Mouse (Mus musculus) forebrain, embryonic 12.5 days (tissue): ENCODE measurements around the gene Gpr18. TPM values are rescaled to one million over a fixed set of nuclear protein-coding genes. Genes with fewer than 3 reads are reported as not detected.
A peak's percentile ranks its signal among the peaks of the same experiment; 100 is the strongest.

Experiments
- ATAC-seq: fragments of 200-750 bp; cut with Nextera tagmentation; 2 replicates; pipeline ENCODE4 v1.8.0; 2017; ENCODE audit warnings: moderate TSS enrichment; ENCODE audit not compliant: low FRiP score
- H3K27ac ChIP-seq: fragments of 300-500 bp; sonication (generic); 2 replicates; pipeline ENCODE4 v1.5.1; 2016; ENCODE audit warnings: mild to moderate bottlenecking
- H3K27me3 ChIP-seq: fragments of 300-500 bp; sonication (generic); 2 replicates; pipeline ENCODE4 v1.6.1; 2016; ENCODE audit warnings: mild to moderate bottlenecking
- H3K36me3 ChIP-seq: fragments of 300-500 bp; sonication (generic); replicated peaks from 2 replicates; pipeline ENCODE4 v1.6.1; 2016; ENCODE audit warnings: mild to moderate bottlenecking
- H3K4me1 ChIP-seq: fragments of 300-500 bp; sonication (generic); 2 replicates; pipeline ENCODE4 v1.6.1; 2016
- H3K4me2 ChIP-seq: fragments of 300-500 bp; sonication (generic); 2 replicates; pipeline ENCODE4 v1.6.1; 2016; ENCODE audit warnings: mild to moderate bottlenecking, moderate library complexity
- H3K4me3 ChIP-seq: fragments of 300-500 bp; sonication (generic); replicated peaks from 2 replicates; pipeline ENCODE4 v1.5.1; 2016; ENCODE audit warnings: mild to moderate bottlenecking
- H3K9ac ChIP-seq: fragments of 300-500 bp; sonication (generic); 2 replicates; pipeline ENCODE4 v1.6.1; 2016; ENCODE audit warnings: mild to moderate bottlenecking
- H3K9me3 ChIP-seq: fragments of 300-500 bp; sonication (generic); 2 replicates; pipeline ENCODE4 v1.6.1; 2016
- WGBS: fragments of 180-500 bp; shearing (Covaris S2); methylation state at CpG from one replicate; pipeline ENCODE4 v1.1.7; 2016; 5-methylcytosine and 5-hydroxymethylcytosine counted together
- polyA plus RNA-seq: library from polyadenylated mRNA; unstranded; fragments of >200 nt; fragmentation: Nextera tagmentation; extraction: Ambion mirVana; gene quantifications from 2 replicates; pipeline ENCODE4 v1.2.1, GENCODE M21; 2016

Gpr18 gene
- polyA plus RNA-seq, result 0.20 and 0.35 TPM in 2 replicates

DNA sequence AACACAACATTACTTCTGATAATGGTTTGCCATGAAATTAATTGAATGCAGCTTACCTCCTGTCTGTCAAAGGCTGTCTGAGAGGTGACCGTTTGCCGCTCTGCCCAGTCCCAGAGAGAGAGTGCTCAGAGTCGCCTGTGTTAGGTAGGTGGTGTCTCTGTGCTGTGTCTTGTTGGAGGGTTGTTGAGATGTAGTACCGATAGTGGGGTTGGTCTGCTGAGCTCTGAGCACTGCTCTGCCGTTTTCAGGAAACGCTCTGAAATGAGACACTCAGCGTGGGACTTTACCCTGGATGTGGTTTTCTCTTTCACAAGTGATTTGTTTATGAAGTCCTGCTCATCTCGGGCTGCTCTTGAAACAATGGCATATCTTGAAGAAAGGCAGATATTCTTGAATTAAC is at the start of gene Gpr18:
Gene Gpr18 (minus strand): TSS at position 161 of the 400 bp plus-strand sequence.
- Histone ChIP-seq H3K9ac (no peak within 1 kb of the TSS), H3K4me2 (no peak within 1 kb of the TSS), H3K4me3 (no peak within 1 kb of the TSS), H3K9me3 (no peaks in the 10 kb centered on the region), H3K27ac (no peak within 1 kb of the TSS), H3K36me3 (peaks cover 29% of the 10 kb centered on the region), H3K27me3 (no peaks in the 10 kb centered on the region), H3K4me1 (no peaks in the 10 kb centered on the region)
- ATAC-seq, result no peak
- WGBS, result 83% methylated on average over 8 of the region's 8 CpGs

GRCm38 (mm10) chr14:121964990-121965389 is 49.4 kb upstream of the Gpr18 start, which contains the start of gene Gpr183:
Gene Gpr183 (minus strand): TSS chr14:121965195.
- Histone ChIP-seq H3K9me3 (no peaks in the 10 kb centered on the region), H3K36me3 (no peaks in the 10 kb centered on the region), H3K9ac (no peak within 1 kb of the TSS), H3K27me3 (no peaks in the 10 kb centered on the region), H3K27ac (no peak within 1 kb of the TSS), H3K4me2 (no peak within 1 kb of the TSS), H3K4me3 (no peak within 1 kb of the TSS), H3K4me1 (no peaks in the 10 kb centered on the region)
- WGBS, result 77% methylated on average over 6 of the region's 6 CpGs
- ATAC-seq, result no peak

- no peak for ATAC-seq
- Histone ChIP-seq H3K4me2 (no peak overlapping the region), H3K27me3 (no peaks in the 10 kb centered on the region), H3K9ac (no peak overlapping the region), H3K4me1 (no peaks in the 10 kb centered on the region), H3K9me3 (no peaks in the 10 kb centered on the region), H3K4me3 (no peak overlapping the region), H3K36me3 (no peaks in the 10 kb centered on the region), H3K27ac (0 out of 2 replicates have a peak overlapping the region, but pooled peaks have one; percentile 21)
- WGBS, result 78% methylated on average over 4 of the region's 4 CpGs
These were observed 48.4 kb upstream of the Gpr18 start for GRCm38 (mm10) chr14:121963942-121964335.

- no peaks in the 10 kb centered on the region for H3K36me3 ChIP-seq
- no peak for ATAC-seq
These were observed 47.8 kb upstream of the Gpr18 start for GRCm38 (mm10) chr14:121963251-121963941.

DNA sequence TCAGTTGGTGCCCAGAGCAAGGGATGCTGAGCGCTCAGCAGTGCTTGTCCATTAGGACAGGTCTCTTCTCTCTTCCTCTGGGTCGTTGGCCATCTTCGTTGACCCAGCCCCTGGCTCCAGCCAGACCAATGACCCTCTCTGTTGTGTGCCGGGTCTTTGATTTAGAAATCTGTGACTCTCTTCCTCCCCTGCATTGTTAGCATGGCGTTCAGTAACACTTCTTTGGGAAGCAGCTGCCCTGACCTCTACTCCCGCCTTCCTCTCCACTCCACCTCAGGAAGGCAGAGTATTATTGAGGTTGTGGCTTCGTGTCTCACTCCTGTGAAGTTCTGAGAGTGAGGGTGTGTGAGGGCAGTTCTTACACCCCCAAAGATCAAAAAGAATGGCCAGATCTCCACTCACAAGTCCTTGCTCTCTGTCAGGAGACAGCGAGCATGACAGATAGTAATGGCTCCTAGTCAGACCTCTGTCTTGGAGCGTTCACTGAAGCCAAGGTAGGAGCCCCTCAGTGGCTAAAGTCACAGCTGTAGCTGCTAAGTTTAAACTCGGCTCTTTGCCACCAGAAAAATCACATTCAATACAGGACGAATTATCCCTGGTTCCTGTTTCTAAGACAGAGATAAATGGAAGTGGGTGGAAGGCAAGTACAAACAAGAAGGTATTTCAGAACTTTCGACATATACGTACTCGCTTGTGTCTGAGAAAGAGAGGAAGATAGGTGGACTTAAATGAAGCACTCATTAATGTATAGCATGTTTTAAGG is 46.7 kb upstream of the Gpr18 start:
- no peaks in the 10 kb centered on the region for H3K9me3 ChIP-seq
- no peak overlapping the region for H3K4me2 ChIP-seq
- no peak overlapping the region for H3K27ac ChIP-seq
- H3K27me3 ChIP-seq, result no peaks in the 10 kb centered on the region
- no peak for ATAC-seq
- H3K36me3 ChIP-seq, result no peaks in the 10 kb centered on the region
- no peak overlapping the region for H3K9ac ChIP-seq
- no peak overlapping the region for H3K4me3 ChIP-seq
- 84% methylated on average over 14 of the region's 14 CpGs for WGBS
- H3K4me1 ChIP-seq, result no peaks in the 10 kb centered on the region

More at GRCm38 (mm10) chr14:121963251-121963941, 47.8 kb upstream of the Gpr18 start:
- Histone ChIP-seq H3K9ac (no peak overlapping the region), H3K9me3 (no peaks in the 10 kb centered on the region), H3K27me3 (no peaks in the 10 kb centered on the region), H3K4me3 (no peak overlapping the region), H3K4me1 (no peaks in the 10 kb centered on the region), H3K4me2 (no peak overlapping the region), H3K27ac (0 out of 2 replicates have a peak overlapping the region, but pooled peaks have one; percentile 21)
- 75% methylated on average over 9 of the region's 9 CpGs for WGBS

- no peaks in the 10 kb centered on the region for H3K27me3 ChIP-seq
- no peak overlapping the region for H3K27ac ChIP-seq
- H3K36me3 ChIP-seq, result no peaks in the 10 kb centered on the region
- H3K4me1 ChIP-seq, result no peaks in the 10 kb centered on the region
- no peaks in the 10 kb centered on the region for H3K9me3 ChIP-seq
- no peak overlapping the region for H3K4me3 ChIP-seq
- H3K4me2 ChIP-seq, result no peak overlapping the region
- no peak overlapping the region for H3K9ac ChIP-seq
- 91% methylated on average over 12 of the region's 12 CpGs for WGBS
- ATAC-seq, result no peak
These were observed 46.0 kb upstream of the Gpr18 start for GRCm38 (mm10) chr14:121961496-121962127.

- Histone ChIP-seq H3K9ac (no peak overlapping the region), H3K27me3 (no peaks in the 10 kb centered on the region), H3K4me3 (no peak overlapping the region), H3K36me3 (no peaks in the 10 kb centered on the region), H3K27ac (no peak overlapping the region), H3K4me1 (no peaks in the 10 kb centered on the region), H3K9me3 (no peaks in the 10 kb centered on the region), H3K4me2 (no peak overlapping the region)
- WGBS, result 80% methylated on average over 6 of the region's 6 CpGs
- no peak for ATAC-seq
These were observed 45.4 kb upstream of the Gpr18 start for GRCm38 (mm10) chr14:121960997-121961396.

DNA sequence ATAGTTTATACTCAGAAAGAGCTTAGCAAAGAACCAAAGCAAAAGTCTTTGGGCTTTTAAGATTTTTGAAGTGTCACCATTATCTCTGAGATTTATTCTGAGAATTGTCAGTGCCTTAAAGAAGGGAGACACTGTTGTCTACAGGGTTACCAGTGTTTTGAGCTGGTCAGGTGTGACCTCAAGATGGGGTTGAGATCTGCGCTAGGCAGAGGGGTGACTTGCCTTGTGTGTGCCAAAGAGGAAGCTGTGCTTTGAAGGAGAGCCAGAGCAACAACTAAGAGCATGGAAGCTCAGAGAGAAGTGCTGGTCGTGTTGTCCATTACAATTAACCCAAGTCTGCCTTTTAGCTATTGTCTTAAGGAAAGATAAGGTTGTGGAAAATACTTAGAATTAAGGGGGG is 45.0 kb upstream of the Gpr18 start:
- Histone ChIP-seq H3K4me2 (no peak overlapping the region), H3K4me3 (no peak overlapping the region), H3K27ac (no peak overlapping the region), H3K36me3 (no peaks in the 10 kb centered on the region), H3K9me3 (no peaks in the 10 kb centered on the region), H3K4me1 (no peaks in the 10 kb centered on the region), H3K27me3 (no peaks in the 10 kb centered on the region), H3K9ac (no peak overlapping the region)
- no peak for ATAC-seq
- WGBS, result 73% methylated on average over 2 of the region's 2 CpGs

GRCm38 (mm10) chr14:121960031-121960430 is 44.5 kb upstream of the Gpr18 start:
- H3K4me1 ChIP-seq, result no peaks in the 10 kb centered on the region
- H3K36me3 ChIP-seq, result no peaks in the 10 kb centered on the region
- H3K4me2 ChIP-seq, result no peak overlapping the region
- no peaks in the 10 kb centered on the region for H3K27me3 ChIP-seq
- WGBS, result 87% methylated on average over 4 of the region's 4 CpGs
- no peak overlapping the region for H3K27ac ChIP-seq
- H3K4me3 ChIP-seq, result no peak overlapping the region
- no peak overlapping the region for H3K9ac ChIP-seq
- no peak for ATAC-seq
- no peaks in the 10 kb centered on the region for H3K9me3 ChIP-seq

GRCm38 (mm10) chr14:121959538-121959980 is 44.0 kb upstream of the Gpr18 start:
- Histone ChIP-seq H3K27me3 (no peaks in the 10 kb centered on the region), H3K9me3 (no peaks in the 10 kb centered on the region)
- 98% methylated on average over 3 of the region's 3 CpGs for WGBS

DNA sequence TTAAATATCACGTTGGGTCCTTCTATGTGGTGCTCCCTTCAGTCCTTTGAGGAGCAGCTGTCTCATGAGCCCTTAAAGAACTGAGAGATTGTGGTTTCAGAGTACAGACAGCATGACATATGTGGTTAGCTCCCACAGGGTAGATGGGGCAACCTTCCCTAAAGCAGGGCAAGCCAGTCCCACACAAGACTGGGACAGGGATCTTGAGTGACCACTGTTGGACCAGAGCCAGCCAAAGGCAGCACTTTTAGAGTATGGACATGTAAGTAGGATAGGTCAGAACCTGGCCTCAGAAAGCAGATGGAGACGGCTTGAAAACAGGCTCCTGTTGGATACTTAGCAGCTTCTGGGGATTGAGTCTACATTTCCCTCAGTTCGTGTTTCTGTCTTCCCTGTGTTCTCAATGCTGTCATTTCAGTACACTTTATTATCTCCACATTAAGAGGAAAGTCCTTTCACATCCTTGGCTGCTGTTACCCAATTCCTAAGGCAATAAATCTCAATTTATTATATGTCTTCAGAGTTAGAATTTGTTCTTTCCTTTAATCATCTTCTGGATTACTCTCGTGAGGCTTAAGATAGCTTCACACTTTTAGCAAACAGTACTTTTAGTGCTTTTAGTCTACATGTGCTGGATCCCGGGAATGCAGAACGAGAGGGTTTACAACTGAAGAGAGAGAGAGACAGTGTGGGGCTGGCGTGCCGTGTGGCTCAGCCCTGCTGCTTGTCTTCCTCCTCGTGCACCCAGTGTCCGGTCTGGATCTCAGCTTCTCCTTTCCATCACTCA is 43.4 kb upstream of the Gpr18 start:
- no peaks in the 10 kb centered on the region; the same call in 1 of the 2 replicates for H3K36me3 ChIP-seq
- H3K27ac ChIP-seq, result no peak overlapping the region
- H3K4me2 ChIP-seq, result no peak overlapping the region
- 91% methylated on average over 10 of the region's 10 CpGs for WGBS
- no peaks in the 10 kb centered on the region for H3K27me3 ChIP-seq
- H3K9ac ChIP-seq, result no peak overlapping the region
- H3K4me1 ChIP-seq, result no peaks in the 10 kb centered on the region
- H3K9me3 ChIP-seq, result no peaks in the 10 kb centered on the region
- H3K4me3 ChIP-seq, result no peak overlapping the region
- ATAC-seq, result no peak

More at GRCm38 (mm10) chr14:121959538-121959980, 44.0 kb upstream of the Gpr18 start:
- no peak overlapping the region for H3K4me3 ChIP-seq
- H3K36me3 ChIP-seq, result no peaks in the 10 kb centered on the region; the same call in 1 of the 2 replicates
- ATAC-seq, result no peak
- H3K9ac ChIP-seq, result no peak overlapping the region
- H3K4me2 ChIP-seq, result no peak overlapping the region
- H3K4me1 ChIP-seq, result no peaks in the 10 kb centered on the region
- no peak overlapping the region for H3K27ac ChIP-seq
